Mouse (Mus musculus): ENCODE data around the gene Mettl7a1.
"Not testable (repeated sequence)": the region's sequence is repeated elsewhere in the genome, so short reads cannot be mapped to it uniquely, and the experiment has no call there.

Mettl7a1 gene

DNA sequence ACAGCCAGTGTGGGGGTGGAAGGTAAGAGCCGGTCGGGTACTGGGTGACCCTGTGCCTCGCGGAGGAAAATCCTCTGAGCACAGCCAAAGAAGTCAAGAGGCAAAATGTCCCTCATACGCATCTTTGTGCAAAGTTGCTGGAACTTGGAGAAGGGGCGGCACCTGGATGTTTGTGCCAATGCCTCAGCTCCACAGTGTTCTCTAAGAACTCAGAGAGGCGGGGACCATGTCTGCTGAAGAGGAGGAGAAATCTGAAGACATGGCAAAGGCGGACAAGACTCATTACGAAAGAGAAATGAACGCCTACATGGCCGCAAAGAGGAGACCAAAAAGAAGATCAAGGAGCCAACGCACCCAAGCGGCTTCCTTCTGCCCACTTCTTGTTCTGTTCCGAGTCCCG is 2.4 kb upstream of the Mettl7a1 start:
- no peak for DNase-seq (ENCODE audit: low spot score)

DNA sequence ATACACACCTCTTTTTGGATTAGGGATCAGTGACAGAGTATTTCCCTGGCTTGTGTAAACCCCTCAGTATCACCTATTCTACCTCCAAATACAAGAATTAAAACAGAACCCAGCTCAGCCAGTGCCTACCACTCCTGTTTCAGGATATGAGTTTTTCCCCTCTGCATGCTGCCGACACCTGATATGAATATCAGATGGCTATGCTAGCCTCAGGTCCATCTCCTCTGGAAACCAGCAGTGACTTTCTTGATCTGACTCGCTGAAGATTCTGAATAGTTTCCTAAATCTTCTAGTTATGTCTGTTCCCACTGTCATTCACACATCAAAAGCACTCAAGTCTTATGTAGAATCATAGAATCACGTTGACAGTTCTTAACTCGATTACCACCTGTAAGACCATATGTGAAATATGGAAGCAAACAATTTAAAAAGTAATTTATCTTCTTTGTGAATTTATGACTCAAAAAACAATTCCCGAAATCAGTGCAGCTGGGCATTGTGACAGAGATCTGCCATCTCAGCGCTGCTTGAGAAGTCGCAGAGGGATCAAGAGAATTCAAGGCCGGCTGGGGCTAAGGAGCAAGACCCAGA is 417 bp upstream of the Mettl7a1 start:
- no peak for DNase-seq (ENCODE audit: low spot score)

DNA sequence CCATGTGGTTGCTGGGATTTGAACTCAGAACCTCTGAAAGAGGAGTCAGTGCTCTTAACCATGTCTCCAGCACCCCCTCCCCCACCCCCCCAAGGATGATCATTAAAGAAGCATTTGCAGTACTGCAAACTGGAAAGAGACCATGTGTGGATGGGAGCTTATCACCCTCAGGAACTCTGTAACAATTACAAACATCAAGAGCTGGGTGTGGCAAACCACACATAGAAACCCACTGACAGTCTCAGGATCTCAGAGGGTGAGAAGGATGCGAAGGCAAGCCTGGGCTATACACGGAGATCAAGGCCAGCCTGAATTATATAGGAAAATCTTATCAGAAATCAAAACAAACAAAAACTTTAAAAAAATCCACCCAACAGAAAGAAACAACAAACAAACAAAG is 2.3 kb downstream of the Mettl7a1 start:
- no peak for DNase-seq (ENCODE audit: low spot score)

DNA sequence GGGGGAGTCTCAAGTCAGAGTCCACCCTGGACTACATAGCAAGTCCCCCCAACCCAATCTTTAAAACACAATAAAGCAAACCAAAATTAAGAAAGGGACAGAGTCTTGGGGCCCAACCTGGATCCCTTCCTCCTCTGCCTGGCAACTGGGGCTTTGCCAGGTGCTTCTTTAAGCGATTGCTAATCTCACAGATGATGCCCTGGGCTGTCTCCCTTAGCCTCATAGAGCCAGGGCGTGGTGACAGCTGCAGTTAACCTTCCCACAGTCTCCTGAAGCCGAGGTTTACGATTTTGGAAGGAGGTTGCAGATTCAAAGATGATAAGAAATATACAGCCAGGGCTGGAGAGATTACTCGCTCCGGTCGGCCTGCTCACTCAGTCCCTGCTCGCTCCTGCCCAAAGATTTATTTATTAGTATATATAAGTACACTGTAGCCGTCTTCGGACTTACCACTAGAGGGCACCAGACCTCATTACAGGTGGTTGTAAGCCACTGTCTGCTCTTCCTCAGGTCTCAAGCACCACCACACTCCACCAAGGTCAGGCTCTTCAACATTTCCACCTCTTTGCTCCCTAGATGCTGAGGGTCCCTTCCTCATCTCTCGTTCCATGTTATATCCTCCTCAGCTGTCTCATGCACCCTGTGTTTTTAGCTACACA is 3.6 kb downstream of the Mettl7a1 start:
- not testable (repeated sequence) for DNase-seq (ENCODE audit: low spot score)

- no peak for DNase-seq (ENCODE audit: low spot score)
These were observed 8.4 kb downstream of the Mettl7a1 start for GRCm38 (mm10) chr15:100312346-100312745.

- no peak for DNase-seq (ENCODE audit: low spot score)
These were observed 10.7 kb downstream of the Mettl7a1 start for GRCm38 (mm10) chr15:100314448-100315145.

DNA sequence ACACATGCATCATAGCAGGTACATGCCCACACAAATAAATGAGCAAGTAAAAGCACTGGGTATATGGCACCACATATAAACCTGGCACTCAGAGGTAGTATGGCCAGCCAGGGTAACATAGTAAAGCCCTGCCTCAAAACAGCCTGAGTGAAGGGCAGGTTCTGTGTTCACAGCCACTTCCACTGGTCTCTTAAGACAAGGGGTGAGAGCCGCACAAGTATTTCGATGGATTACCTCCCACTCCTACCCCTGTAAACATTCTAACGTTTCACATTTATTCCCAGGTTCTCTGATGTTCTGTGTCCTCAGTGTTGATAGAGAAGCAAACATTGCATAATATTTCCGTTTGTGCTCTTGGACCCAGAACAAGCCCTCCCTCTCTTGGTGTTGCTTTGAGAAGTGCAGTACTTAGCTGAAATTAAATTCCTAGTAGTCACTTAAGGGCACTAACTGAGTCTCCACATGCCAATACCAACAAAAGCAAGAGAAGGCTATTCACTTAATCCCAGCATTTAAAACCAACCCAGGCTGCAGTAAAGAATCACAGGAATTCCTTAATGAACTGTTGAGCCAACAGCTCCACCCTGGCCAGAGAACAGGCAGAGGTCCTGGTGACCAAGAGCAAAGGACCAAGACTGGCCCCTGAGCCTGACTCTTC is 14.2 kb downstream of the Mettl7a1 start:
- not testable (repeated sequence) for DNase-seq (ENCODE audit: low spot score)

GRCm38 (mm10) chr15:100319884-100320283 is 15.9 kb downstream of the Mettl7a1 start:
- no peak for DNase-seq (ENCODE audit: low spot score)

GRCm38 (mm10) chr15:100320295-100320905 is 16.5 kb downstream of the Mettl7a1 start:
- no peak for DNase-seq (ENCODE audit: low spot score)

DNA sequence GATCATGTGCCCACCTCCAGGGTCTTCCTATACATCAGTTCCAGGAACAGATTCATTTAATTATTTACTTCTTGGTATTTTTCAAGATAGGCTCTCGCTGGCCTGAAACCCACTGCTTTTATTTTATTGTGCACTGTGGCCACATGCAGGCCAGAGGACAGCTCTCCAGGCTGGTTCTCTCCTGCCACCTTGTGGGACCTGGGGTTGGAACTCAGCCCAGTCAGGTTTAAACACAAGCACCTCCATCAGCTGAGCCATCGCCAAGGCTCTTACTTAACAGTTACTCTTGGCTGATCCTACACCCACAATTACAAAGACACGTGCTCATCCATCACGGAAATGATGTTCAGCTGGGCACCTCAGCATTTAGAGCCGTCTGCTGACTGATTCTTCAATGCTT is 17.2 kb downstream of the Mettl7a1 start:
- no peak for DNase-seq (ENCODE audit: low spot score)

DNA sequence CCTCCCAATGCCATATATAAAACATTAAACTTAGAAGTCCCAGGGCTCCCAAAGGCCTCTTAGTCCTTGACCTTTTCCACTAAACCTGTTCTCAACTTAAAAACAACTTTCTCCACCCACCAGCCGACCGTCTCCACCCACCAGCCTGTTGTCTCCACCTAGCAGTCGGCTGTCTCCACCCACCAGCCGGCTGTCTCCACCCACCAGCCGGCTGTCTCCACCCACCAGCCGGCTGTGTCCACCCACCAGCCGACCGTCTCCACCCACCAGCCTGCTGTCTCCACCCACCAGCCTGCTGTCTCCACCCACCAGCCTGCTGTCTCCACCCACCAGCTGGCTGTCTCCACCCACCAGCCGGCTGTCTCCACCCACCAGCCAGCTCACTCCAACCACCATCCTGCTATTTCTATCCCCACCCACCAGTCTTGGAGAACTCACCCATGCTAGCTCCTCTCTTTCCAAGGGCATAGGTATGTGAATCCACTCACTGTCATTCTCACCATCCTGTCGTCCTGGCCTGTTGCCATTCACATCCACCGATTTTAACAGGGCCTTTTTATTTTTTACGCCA is 20.2 kb downstream of the Mettl7a1 start:
- DNase-seq (ENCODE audit: low spot score): no peak

DNA sequence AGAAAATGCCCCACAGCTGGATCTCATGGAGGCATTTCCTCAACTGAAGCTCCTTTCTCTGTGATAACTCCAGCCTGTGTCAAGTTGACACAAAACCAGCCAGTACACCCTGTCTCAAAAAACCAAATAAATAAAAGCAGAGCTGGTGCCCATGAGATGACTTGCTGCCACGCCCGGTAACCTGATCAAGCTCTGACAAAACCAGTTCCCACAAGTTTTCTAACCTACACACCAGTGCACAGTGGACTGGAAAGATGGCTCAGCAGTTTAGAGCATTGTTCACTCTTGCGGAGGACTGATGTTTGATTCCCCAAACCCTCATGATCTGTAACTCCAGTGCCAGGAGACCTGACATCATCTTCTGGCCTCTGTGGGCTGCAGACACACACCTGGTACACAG is 21.3 kb downstream of the Mettl7a1 start:
- no peak for DNase-seq (ENCODE audit: low spot score)

- DNase-seq (ENCODE audit: low spot score): not testable (repeated sequence)
These were observed 24.1 kb downstream of the Mettl7a1 start for GRCm38 (mm10) chr15:100328089-100328488.

GRCm38 (mm10) chr15:100329336-100329735 is 25.4 kb downstream of the Mettl7a1 start:
- not testable (repeated sequence) for DNase-seq (ENCODE audit: low spot score)

DNA sequence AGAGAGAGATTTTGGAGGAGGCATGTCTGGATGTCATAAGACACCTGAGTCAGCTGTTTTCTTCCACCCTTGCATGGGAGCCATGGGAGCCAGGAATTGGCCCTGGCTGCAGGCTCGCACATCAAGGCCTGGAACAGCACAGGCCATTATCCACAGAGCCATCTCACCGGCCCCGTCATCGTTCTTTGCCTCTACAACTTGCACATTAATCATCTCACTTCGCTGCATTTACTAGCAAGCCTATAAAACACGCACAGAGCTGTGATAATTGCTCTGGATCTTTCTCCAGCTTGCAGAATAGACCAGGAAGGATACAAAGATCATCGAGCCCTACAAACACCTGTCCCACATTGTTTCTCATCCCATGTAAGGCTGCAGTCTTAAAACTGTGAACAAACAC is 26.8 kb downstream of the Mettl7a1 start:
- DNase-seq (ENCODE audit: low spot score): no peak

- DNase-seq (ENCODE audit: low spot score): not testable (repeated sequence)
These were observed 28.4 kb downstream of the Mettl7a1 start for GRCm38 (mm10) chr15:100332077-100332961.

DNA sequence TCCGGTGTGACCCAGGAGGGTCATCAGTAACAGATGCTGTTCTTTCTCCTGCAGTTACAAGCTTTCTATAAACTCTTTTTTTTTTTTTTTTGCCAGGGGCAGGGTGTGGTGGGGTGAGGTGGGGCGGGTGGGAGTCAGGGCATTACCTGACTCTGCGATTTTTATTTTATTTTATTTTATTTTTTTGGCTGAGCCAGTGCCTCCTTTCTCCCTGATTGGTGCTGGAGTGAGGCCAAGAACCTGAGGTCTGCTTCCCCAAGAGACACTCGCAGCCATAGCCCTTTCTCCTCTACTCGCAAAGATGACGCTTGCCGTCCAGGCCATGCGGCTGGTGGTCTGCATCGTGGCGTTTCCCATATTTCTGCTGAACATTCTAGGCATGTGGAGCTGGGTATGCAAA is 30.7 kb downstream of the Mettl7a1 start, which contains the start of gene Mettl7a3:
Gene Mettl7a3 (plus strand): TSS at position 301 of the 400 bp plus-strand sequence.
- no peak for DNase-seq (ENCODE audit: low spot score)

DNA sequence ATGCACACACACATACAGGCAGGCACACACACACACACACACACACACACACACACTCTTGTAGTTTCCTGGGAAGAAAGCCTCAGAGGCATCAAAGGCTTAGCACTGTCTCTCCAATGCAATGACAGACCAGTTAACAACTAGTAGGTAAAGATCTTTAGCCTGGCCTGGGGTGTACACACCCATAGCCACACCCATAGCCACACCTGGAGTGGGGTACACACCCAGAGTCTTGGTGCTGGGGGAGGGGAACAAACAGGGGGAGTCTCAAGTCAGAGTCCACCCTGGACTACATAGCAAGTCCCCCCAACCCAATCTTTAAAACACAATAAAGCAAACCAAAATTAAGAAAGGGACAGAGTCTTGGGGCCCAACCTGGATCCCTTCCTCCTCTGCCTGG is 33.4 kb downstream of the Mettl7a1 start:
- DNase-seq (ENCODE audit: low spot score): not testable (repeated sequence)

GRCm38 (mm10) chr15:100337847-100338246 is 33.9 kb downstream of the Mettl7a1 start:
- DNase-seq (ENCODE audit: low spot score): not testable (repeated sequence)

DNA sequence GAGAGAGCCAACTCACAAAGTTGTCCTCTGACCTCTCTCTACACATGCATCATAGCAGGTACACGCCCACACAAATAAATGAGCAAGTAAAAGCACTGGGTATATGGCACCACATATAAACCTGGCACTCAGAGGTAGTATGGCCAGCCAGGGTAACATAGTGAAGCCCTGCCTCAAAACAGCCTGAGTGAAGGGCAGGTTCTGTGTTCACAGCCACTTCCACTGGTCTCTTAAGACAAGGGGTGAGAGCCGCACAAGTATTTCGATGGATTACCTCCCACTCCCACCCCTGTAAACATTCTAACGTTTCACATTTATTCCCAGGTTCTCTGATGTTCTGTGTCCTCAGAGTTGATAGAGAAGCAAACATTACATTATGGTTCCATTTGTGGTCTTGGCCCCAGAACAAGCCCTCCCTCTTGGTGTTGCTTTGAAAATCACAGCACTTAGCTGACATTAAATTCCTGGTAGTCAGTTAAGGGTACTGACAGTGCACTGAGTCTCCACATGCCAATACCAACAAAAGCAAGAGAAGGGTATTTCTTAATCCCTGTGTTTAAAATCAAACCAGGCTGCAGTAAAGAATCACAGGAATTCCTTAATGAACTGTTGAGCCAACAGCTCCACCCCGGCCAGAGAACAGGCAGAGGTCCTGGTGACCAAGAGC is 37.5 kb downstream of the Mettl7a1 start:
- DNase-seq (ENCODE audit: low spot score): not testable (repeated sequence)

Data from urinary bladder, postnatal 10 days (tissue).